ENCODE assay signal across 9 mouse cellular contexts in genomic region chr15:80706596-80706995, GRCm38 (mm10). TPM values are rescaled to one million over a fixed set of nuclear protein-coding genes. Genes with fewer than 3 reads are reported as not detected.
DNase-seq lines count a peak whose midpoint lies in the region; ATAC-seq and TF ChIP-seq lines count a peak whose summit lies in the region.
"Had no signal": no experiment of that assay in that cellular context is flagged by ENCODE, and none has a peak within 500 bp of the region (broad histone marks: within the 10 kb centered on the region; RNA-seq: fewer than 3 reads in every experiment).

No protein-coding gene starts in this region.

- H3K36me3 ChIP-seq in heart, embryonic 14.5 days (ENCODE audit: control insufficient read depth, insufficient read depth, low read length): no peaks in the 10 kb centered on the region
- no peaks in the 10 kb centered on the region for H3K36me3 ChIP-seq in hindbrain, embryonic 12.5 days
- no peaks in the 10 kb centered on the region for H3K36me3 ChIP-seq in midbrain, embryonic 10.5 days
- no peaks in the 10 kb centered on the region for H3K36me3 ChIP-seq in thymus, adult 2 months (ENCODE audit: control insufficient read depth, insufficient read depth, low read length)

- H3K4me1 ChIP-seq in heart, embryonic 14.5 days (ENCODE audit: control insufficient read depth in 2 of 2, insufficient read depth in 2 of 2, low read length in 2 of 2): peaks cover 18 to 32% of the 10 kb centered on the region in 2 experiments
- no peaks in the 10 kb centered on the region; the same call in 1 of the 2 replicates for H3K4me1 ChIP-seq in bone marrow, adult 2 months (ENCODE audit: control insufficient read depth, insufficient read depth, low read length)
- peaks cover 19% of the 10 kb centered on the region for H3K4me1 ChIP-seq in hindbrain, embryonic 12.5 days
- peaks cover 30% of the 10 kb centered on the region for H3K4me1 ChIP-seq in midbrain, embryonic 10.5 days
- peaks cover 13% of the 10 kb centered on the region for H3K4me1 ChIP-seq in thymus, adult 2 months (replicated peaks; ENCODE audit: control insufficient read depth, insufficient read depth, low read length)

- peak overlapping the region; percentile 76 to 79 for H3K27ac ChIP-seq in heart, embryonic 14.5 days (replicated peaks in 1 of 2; ENCODE audit: control insufficient read depth in 1 of 2, insufficient read depth in 1 of 2, low read depth in 2 of 2, low read length in 2 of 2)
- peak overlapping the region; percentile 53 for H3K27ac ChIP-seq in bone marrow, adult 2 months (ENCODE audit: control insufficient read depth, insufficient read depth, low read depth, low read length, poor library complexity)
- H3K27ac ChIP-seq in hindbrain, embryonic 12.5 days: peak overlapping the region; percentile 52; the same call in 1 of the 2 replicates
- H3K27ac ChIP-seq in midbrain, embryonic 10.5 days (replicated peaks): peak overlapping the region; percentile 55
- no peak overlapping the region for H3K27ac ChIP-seq in thymus, adult 2 months (ENCODE audit: control insufficient read depth, insufficient read depth, low read length)
- H3K27ac ChIP-seq: macrophage had no signal

- 28% methylated on average over 11 of the region's 11 CpGs for WGBS in heart, embryonic 14.5 days
- 4% methylated on average over 11 of the region's 11 CpGs for WGBS in bone marrow, adult 2 months
- 26% methylated on average over 11 of the region's 11 CpGs for WGBS in hindbrain, embryonic 12.5 days
- 44% methylated on average over 11 of the region's 11 CpGs for WGBS in midbrain, embryonic 10.5 days
- 24% methylated on average over 11 of the region's 11 CpGs for WGBS in thymus, adult 2 months

- DNase-seq in heart, adult 11 months: no peak
- DNase-seq in midbrain, embryonic 10.5 days (ENCODE audit: low spot score): no peak
- no peak for DNase-seq in thymus, adult 2 months
- DNase-seq in urinary bladder, postnatal 36 days (ENCODE audit: low spot score in 2 of 2): no peak
- no peak for DNase-seq in embryo, embryonic 10.5 days (ENCODE audit: low spot score)

- H3K4me2 ChIP-seq in heart, embryonic 14.5 days (ENCODE audit: low read length): peak overlapping the region; percentile 67
- H3K4me2 ChIP-seq in hindbrain, embryonic 12.5 days (replicated peaks): peak overlapping the region; percentile 50

- H3K9ac ChIP-seq in heart, embryonic 14.5 days (ENCODE audit: low read length): peak overlapping the region; percentile 38; the same call in 1 of the 2 replicates
- peak overlapping the region; percentile 49; the same call in 1 of the 2 replicates for H3K9ac ChIP-seq in hindbrain, embryonic 12.5 days

- no peaks in the 10 kb centered on the region for H3K27me3 ChIP-seq in heart, embryonic 14.5 days (ENCODE audit: control insufficient read depth, insufficient read depth, low read length)
- H3K27me3 ChIP-seq in hindbrain, embryonic 12.5 days: no peaks in the 10 kb centered on the region
- peaks cover 17% of the 10 kb centered on the region for H3K27me3 ChIP-seq in midbrain, embryonic 10.5 days (ENCODE audit: low read depth, poor library complexity, severe bottlenecking)
- no peaks in the 10 kb centered on the region for H3K27me3 ChIP-seq in thymus, adult 2 months (ENCODE audit: control insufficient read depth, insufficient read depth, low read length)

- no peak for TF ChIP-seq CTCF in bone marrow, adult 2 months (IDR thresholded peaks at IDR 0.05; ENCODE audit: control insufficient read depth, insufficient read depth, low read length)
- TF ChIP-seq CTCF in thymus, adult 2 months (IDR thresholded peaks at IDR 0.05; ENCODE audit: borderline replicate concordance, control insufficient read depth, extremely low read depth, insufficient read depth, low read length, poor library complexity): no peak

- no peak for TF ChIP-seq POLR2A in bone marrow, adult 2 months (IDR thresholded peaks at IDR 0.05; ENCODE audit: borderline replicate concordance, control insufficient read depth, low read depth, low read length)
- TF ChIP-seq POLR2A in thymus, adult 2 months (IDR thresholded peaks at IDR 0.05; ENCODE audit: control insufficient read depth, extremely low read depth, insufficient read depth, low read length, poor library complexity): no peak

- no peak for ATAC-seq in heart, embryonic 14.5 days (ENCODE audit: insufficient number of reproducible peaks, insufficient read depth, low FRiP score, low read depth)
- ATAC-seq in hindbrain, embryonic 12.5 days (ENCODE audit: low FRiP score): no peak

- no peaks in the 10 kb centered on the region for H3K9me3 ChIP-seq in heart, embryonic 14.5 days (ENCODE audit: control insufficient read depth, low read length)
- no peaks in the 10 kb centered on the region for H3K9me3 ChIP-seq in hindbrain, embryonic 12.5 days (replicated peaks)
- H3K9me3 ChIP-seq in midbrain, embryonic 10.5 days (replicated peaks): no peaks in the 10 kb centered on the region

- H3K4me3 ChIP-seq in heart, embryonic 14.5 days (ENCODE audit: control insufficient read depth in 1 of 2, insufficient read depth in 1 of 2, low read depth in 1 of 2, low read length in 2 of 2): peak overlapping the region; percentile 15 to 29; a peak in 2 of 4 replicates
- peak overlapping the region; percentile 31 for H3K4me3 ChIP-seq in bone marrow, adult 2 months (replicated peaks; ENCODE audit: control insufficient read depth, low read depth, low read length)
- 0 out of 2 replicates have a peak overlapping the region, but pooled peaks have one; percentile 11 for H3K4me3 ChIP-seq in hindbrain, embryonic 12.5 days
- peak overlapping the region; percentile 43 for H3K4me3 ChIP-seq in midbrain, embryonic 10.5 days
- H3K4me3 ChIP-seq in thymus, adult 2 months (ENCODE audit: control insufficient read depth, insufficient read depth, low read length): no peak overlapping the region

RNA-seq across cellular contexts. Expression of gene Tnrc6b, which starts 4.5 kb away (rescaled TPM):
- 15.4 and 17.0 TPM in 2 replicates for polyA plus RNA-seq in heart, embryonic 14.5 days (2014; fragmentation: Nextera tagmentation; extraction: Ambion mirVana)
- polyA plus RNA-seq in bone marrow, adult 2 months (2011; ENCODE audit: insufficient read depth, insufficient read length, low replicate concordance, missing spikeins): 29.2 and 65.3 TPM in 2 replicates
- polyA plus RNA-seq in hindbrain, embryonic 12.5 days (2016; fragmentation: Nextera tagmentation; extraction: Ambion mirVana): 52.2 and 55.6 TPM in 2 replicates
- 43.5 and 54.7 TPM in 2 replicates for polyA plus RNA-seq in midbrain, embryonic 10.5 days (2016; fragmentation: Nextera tagmentation; extraction: Ambion mirVana)
- 56.1 and 57.9 TPM in 2 replicates for polyA plus RNA-seq in thymus, adult 2 months (2012; rRNA removed)

RNA-seq across cellular contexts. Expression of gene Fam83f, which starts 34.9 kb away (rescaled TPM):
- polyA plus RNA-seq in heart, embryonic 14.5 days (2014; fragmentation: Nextera tagmentation; extraction: Ambion mirVana): 0.07 TPM in 2 replicates
- polyA plus RNA-seq in bone marrow, adult 2 months (2011; ENCODE audit: insufficient read depth, insufficient read length, low replicate concordance, missing spikeins): 0.54 TPM in 1 of 2 replicates, not detected in the other
- 0.36 and 0.74 TPM in 2 replicates for polyA plus RNA-seq in hindbrain, embryonic 12.5 days (2016; fragmentation: Nextera tagmentation; extraction: Ambion mirVana)
- 0.26 and 0.64 TPM in 2 replicates for polyA plus RNA-seq in midbrain, embryonic 10.5 days (2016; fragmentation: Nextera tagmentation; extraction: Ambion mirVana)
- polyA plus RNA-seq in thymus, adult 2 months (2012; rRNA removed): 3.5 and 5.4 TPM in 2 replicates
